Mouse (Mus musculus) embryo, embryonic 10 days (tissue): ENCODE data around the gene Obscn.
A peak's percentile ranks its signal among the peaks of the same experiment; 100 is the strongest.
"Not testable (repeated sequence)": the region's sequence is repeated elsewhere in the genome, so short reads cannot be mapped to it uniquely, and the experiment has no call there.

ENCODE experiments used
- DNase-seq: peaks from one replicate; pipeline ENCODE4 v3.0.0-alpha.2; 2015; ENCODE audit warnings: low spot score

The Obscn gene

DNA sequence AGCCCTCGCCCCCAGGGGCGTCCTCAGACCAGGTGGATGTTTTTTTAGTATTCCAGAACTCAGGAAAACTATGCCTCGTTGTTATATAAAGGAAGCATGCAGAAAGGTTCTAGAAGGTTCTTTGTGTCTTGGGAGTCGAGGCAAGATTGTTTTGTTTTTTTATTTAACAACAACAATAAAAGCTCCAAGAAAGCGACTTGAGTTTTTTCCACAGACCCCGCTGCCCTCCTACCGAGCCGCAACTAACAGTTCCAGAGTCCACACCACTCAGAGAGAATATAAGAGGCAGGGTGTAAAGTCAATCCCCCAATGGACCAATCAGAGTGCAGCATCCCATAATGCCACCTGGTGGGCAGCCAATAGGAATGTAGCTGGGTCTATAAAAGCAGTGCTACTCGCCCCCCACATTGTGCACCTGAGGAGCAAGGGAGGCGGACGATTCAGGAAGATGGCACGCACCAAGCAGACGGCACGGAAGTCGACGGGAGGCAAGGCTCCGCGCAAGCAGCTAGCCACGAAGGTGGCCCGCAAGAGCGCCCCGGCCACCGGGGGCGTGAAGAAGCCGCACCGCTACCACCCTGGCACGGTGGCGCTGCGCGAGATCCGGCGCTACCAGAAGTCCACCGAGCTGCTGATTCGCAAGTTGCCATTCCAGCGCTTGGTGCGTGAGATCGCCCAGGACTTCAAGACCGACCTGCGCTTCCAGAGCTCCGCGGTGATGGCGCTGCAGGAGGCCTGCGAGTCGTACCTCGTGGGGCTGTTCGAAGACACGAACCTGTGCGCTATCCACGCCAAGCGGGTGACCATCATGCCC, 174.6 kb downstream of the Obscn start:
- no peak for DNase-seq

DNA sequence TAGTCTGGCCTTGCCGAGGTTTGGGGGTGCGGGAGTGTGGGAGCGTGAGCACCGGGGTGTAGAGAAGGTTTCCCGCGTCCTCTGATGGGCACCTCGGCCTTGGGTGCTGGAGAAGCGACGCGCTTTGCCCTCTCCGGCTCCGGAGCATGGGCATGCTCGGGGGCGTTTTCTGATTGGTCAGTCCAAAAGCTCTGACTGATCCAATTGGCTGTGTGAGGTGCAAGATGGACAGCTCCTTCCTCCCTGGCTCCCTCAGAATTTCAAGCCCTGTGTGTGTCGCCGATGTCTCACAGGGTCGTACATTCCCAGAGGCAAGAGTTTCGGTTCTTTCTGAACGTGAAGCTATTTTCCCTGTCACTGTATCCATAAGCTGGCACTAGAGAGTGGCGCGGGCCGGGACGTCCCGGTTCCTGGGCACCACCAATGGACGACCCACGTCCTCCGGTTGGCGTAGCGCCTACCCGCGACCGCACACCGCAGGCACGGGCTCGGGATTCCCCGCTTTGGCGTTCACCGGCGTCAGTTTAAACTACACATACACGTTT, 176.2 kb downstream of the Obscn start:
- DNase-seq: peak; percentile 83

- DNase-seq: no peak
Measured at GRCm38 (mm10) chr11:58959186-58959825, 176.9 kb downstream of the Obscn start.

- DNase-seq: no peak
Measured at GRCm38 (mm10) chr11:58958536-58958935, 177.7 kb downstream of the Obscn start.

- no peak for DNase-seq
Measured at GRCm38 (mm10) chr11:58957226-58957914, 178.8 kb downstream of the Obscn start.

DNA sequence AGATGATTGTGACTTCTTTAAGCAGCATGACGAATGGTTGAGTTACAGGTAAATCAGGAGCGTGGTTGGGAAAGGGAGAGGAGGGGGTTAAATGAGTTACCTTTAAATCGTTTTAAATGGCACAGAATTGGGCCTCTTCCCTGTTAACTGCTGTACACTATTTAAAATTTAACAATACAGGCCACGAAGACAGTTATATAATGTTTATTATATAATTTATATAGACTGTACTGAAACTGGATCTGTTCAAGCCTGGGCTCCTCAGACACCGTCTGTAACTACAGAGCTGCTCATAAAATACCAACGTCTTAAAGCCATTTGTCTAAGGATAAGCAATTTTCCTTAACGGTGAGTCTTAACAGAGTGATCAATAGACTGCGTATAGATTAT, 180.3 kb downstream of the Obscn start:
- no peak for DNase-seq

GRCm38 (mm10) chr11:58955143-58955867, 180.9 kb downstream of the Obscn start:
- no peak for DNase-seq

DNA sequence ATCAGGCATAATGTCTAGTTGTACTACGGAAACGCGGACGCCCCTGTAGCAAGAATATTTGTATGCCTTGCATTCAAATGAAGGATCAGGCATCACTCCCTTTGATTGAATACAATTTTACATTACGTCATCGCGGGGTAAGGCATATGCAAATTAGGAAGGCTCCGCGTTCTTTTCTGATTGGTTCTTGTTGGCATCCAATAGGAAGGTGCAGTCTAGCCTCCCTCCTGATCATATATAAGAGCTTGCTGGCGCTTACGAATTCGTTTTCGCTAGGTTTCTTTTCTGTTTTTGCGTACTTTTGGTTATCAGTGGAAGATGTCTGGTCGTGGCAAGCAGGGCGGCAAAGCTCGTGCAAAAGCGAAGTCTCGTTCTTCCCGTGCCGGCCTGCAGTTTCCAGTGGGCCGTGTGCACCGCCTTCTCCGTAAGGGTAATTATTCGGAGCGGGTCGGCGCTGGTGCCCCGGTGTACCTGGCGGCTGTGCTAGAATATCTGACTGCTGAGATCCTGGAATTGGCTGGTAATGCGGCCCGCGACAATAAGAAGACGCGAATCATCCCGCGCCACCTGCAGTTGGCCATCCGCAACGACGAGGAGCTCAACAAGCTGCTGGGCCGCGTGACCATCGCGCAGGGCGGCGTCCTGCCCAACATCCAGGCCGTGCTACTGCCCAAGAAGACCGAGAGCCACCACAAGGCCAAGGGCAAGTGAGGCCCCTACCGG, 181.6 kb downstream of the Obscn start, which contains the start of the genes Hist3h2a and Trim17:
Hist3h2a (plus strand) TSS at position 266 of the 723 bp plus-strand sequence.
Trim17 (plus strand) TSS at position 266 of the 723 bp plus-strand sequence.
- DNase-seq: peak; percentile 98

- not testable (repeated sequence) for DNase-seq
Measured at GRCm38 (mm10) chr11:58954170-58954419, 182.1 kb downstream of the Obscn start.

DNA sequence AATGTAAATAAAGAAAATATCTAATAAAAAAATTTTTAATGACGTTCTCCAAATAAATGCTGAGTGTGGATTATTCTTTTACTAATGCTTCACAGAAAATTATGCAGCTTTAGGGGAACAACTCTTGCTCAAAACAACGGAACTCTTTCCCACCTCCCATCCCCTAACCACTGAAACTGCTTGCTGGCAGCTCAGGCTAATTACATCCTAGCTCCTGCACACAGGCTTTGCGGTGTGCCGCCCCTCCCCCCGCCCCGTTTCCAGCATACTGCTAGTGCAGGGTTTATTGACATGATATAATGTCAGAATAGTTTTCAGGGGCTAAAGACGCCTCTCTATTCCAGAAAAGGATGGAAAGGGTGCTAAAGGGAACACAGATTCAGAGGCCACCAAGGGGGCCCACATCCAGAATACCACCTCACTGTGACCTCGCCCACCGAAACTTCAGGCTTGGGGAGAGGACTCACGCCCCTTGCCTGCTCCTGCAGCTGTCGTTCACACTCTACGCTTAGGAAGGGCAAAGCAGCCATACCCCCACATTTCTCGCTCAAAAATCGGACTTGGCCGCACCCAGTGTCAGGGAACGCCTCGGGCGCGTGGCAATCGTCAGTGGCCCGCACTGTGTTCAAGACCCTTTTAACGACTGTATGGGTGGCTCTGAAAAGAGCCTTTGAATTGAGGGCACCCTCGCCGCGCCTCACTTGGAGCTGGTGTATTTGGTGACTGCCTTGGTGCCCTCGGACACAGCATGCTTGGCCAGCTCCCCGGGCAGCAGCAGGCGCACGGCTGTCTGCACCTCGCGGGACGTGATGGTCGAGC, 182.6 kb downstream of the Obscn start:
- peak; percentile 67 for DNase-seq

DNA sequence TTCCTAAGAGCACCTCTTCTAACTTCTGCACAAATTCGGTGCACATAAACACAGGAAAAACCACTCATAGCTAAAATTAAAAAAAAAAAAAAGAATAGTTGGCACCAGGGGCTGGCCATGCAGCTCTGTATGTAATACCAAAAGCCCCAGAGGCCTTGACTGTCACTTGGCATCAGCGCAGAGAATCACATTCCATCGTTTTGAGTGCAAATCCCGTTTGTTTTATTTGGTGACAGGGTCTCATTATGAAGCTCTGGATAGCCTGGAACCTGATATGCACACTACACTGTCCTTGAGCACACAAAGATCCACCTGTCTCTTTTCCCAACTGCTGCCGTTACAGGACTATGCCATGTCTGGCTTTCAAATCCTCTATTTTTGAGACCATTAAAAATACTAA, 185.0 kb downstream of the Obscn start:
- DNase-seq: no peak

DNA sequence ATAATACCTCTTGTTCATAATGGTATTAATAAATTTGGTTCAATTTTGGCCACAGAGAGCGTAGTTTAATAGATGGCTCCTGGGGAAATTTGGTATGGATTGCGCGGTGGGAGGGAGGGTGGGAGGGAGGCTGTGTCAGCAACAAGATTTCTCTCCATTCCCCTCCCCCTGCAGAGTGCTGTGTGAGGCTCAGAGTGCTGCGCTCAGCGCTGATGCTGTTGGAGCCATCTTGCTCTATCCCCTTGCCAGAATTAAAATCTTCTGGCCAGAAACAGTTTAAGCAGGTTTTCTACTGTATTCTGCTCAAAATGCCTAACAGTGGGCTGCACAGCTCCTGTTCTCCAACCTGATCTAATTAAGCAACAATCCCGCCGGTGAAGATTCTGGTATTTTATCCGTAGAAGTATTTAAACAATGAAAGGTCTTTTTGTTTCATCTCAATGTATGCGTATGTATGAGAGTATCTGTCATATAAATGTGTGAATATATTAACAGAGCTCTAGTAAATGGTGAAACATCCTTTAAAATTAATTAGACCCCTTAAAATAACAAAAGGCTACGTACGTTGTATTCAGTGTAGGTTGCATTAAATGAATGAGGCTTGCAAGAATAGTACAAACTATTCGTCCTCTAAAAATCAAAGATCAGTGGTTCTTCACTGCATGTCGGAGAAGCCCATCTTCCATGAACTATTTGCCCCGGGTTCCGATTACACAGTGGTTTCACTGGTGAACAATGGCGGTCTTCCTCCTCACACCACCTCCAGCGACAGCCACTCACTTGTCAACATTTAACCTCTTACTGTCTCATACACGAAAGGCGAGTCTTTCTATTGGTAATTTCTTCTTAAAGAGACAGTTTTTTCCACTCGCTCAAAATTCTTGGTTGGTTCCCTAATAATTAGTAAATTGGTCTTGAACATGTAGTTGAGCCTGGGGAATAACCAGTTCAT, 186.4 kb downstream of the Obscn start:
- DNase-seq: peak; percentile 80

- peak; percentile 85 for DNase-seq
Measured at GRCm38 (mm10) chr11:58948542-58949479, 187.4 kb downstream of the Obscn start, which contains the start of gene Hist3h2ba. Gene Hist3h2ba, plus strand, starts transcription at chr11:58948920.

- no peak for DNase-seq
Measured at GRCm38 (mm10) chr11:58947798-58948528, 188.2 kb downstream of the Obscn start.

DNA sequence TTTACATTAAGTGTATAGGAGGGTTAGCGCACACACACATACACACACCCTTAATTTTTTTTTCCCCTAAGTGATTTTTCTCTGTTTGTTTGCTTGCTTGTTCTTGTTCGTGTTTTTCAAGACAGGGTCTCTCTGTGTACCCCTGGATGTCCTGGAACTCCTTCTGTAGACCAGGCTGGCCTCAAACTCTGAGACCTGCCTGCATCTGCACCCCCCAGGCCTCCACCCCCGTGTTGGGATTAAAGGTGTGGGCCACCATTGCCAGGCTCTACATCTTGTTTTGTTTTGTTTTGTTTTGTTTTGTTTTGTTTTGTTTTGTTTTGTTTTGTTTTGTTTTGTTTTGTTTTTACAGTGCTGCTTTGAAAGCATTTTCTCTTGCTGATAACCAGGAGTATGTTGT, 188.9 kb downstream of the Obscn start:
- no peak for DNase-seq
